Mouse (Mus musculus): ENCODE measurements at regions not wholly inside any gene's neighbourhood (a gene's known extent, or its start where the extent isn't known, plus 50 kb on each side); places are given as distances from the start of the nearest gene placed in this dataset.
"Not testable (repeated sequence)": the region's sequence is repeated elsewhere in the genome, so short reads cannot be mapped to it uniquely, and the experiment has no call there.

GRCm38 (mm10) chr6:101890655-101891054 lies 513.0 kb upstream of the Pdzrn3 start:
- no peak for ATAC-seq (replicated peaks; ENCODE audit: poor library complexity, severe bottlenecking)

- no peak for ATAC-seq (replicated peaks; ENCODE audit: poor library complexity, severe bottlenecking)
These were observed 505.2 kb upstream of the Pdzrn3 start for GRCm38 (mm10) chr6:101882938-101883337.

DNA sequence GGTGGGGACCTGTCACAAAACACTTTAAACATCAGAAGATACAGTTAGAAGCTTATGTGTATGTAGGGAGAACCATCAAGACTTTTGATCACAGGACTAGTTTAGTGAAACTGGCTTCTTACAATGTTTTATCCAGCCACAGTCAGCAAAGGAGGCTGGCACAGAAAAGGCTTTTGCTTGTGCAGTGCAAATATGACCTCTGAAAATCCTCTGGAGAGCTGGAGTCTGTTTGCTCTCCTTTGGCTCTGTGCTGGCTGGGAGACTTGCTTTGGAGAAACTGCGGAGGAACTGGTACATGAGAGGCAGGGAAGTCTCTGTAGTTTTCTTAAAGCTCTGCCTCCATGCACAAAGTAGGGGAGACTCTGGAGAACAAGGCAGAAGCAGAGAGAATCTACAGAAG lies 497.2 kb upstream of the Pdzrn3 start:
- no peak for ATAC-seq (replicated peaks; ENCODE audit: poor library complexity, severe bottlenecking)

DNA sequence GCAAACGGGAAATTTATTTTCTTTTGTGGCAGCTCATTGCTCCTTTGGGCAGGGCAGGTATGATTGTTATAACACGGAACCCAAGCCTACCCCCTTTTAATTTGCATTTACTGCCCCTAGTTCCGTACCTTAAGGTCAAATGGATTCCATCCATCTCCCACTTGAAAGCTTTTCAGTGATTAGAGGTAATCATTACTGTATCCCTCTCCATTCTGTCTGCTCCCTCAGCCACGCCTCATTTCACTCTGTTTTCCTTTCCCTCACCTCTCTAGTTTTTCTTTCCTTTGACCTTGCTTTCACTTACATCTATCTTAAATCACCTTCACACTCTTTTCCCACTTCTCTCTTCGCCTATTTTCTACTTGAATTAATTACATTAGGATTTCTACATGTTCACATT lies 481.2 kb upstream of the Pdzrn3 start:
- no peak for ATAC-seq (replicated peaks; ENCODE audit: poor library complexity, severe bottlenecking)

- no peak for ATAC-seq (replicated peaks; ENCODE audit: poor library complexity, severe bottlenecking)
These were observed 463.0 kb upstream of the Pdzrn3 start for GRCm38 (mm10) chr6:101840695-101841094.

GRCm38 (mm10) chr6:101837563-101837962 lies 459.9 kb upstream of the Pdzrn3 start:
- ATAC-seq (replicated peaks; ENCODE audit: poor library complexity, severe bottlenecking) = no peak

GRCm38 (mm10) chr6:101793986-101794385 lies 416.3 kb upstream of the Pdzrn3 start:
- no peak for ATAC-seq (replicated peaks; ENCODE audit: poor library complexity, severe bottlenecking)

- no peak for ATAC-seq (replicated peaks; ENCODE audit: poor library complexity, severe bottlenecking)
These were observed 400.2 kb upstream of the Pdzrn3 start for GRCm38 (mm10) chr6:101777864-101778263.

GRCm38 (mm10) chr6:101773151-101773550 lies 395.5 kb upstream of the Pdzrn3 start:
- ATAC-seq (replicated peaks; ENCODE audit: poor library complexity, severe bottlenecking) = no peak

DNA sequence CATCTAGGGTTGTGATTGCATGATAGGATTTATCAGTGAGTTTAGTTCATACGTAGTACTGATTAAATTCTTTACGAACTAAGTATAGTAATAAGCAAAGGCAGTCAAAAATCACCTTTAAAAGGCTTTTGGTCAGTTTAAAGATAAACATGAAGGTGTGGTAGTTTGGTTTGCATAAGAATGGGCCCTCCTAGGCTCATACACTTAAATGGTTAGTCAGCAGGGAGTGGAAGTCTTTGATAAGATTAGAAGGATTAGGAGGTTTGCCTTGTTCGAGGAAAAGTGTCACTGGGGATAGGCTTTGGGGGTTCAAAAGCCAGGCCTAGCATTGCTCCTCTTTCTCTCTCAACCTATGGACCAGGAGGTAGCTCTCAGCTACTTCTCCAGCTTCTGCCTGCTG lies 357.4 kb upstream of the Pdzrn3 start:
- ATAC-seq (replicated peaks; ENCODE audit: poor library complexity, severe bottlenecking) = no peak

DNA sequence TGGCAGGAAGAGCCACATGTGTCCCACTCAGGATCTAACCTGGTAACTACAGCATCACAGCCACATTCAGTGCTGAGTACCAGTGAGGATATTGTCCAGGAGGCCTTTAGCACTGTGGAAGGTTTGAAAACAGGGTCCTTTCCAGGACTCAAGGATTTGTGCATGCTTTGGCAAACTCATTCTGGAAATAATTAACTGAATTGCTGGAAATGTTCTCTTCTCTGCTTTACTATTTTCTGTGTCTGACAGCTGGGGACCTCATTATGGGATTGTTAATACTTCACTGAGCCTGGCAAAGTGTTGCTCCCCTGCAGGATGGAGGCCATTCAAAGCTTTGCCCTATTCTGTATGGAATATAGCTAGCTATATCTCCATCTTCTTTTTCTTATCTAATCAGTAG lies 342.8 kb upstream of the Pdzrn3 start:
- ATAC-seq (replicated peaks; ENCODE audit: poor library complexity, severe bottlenecking) = no peak

- ATAC-seq (replicated peaks; ENCODE audit: poor library complexity, severe bottlenecking) = no peak
These were observed 312.0 kb upstream of the Pdzrn3 start for GRCm38 (mm10) chr6:101689684-101690083.

DNA sequence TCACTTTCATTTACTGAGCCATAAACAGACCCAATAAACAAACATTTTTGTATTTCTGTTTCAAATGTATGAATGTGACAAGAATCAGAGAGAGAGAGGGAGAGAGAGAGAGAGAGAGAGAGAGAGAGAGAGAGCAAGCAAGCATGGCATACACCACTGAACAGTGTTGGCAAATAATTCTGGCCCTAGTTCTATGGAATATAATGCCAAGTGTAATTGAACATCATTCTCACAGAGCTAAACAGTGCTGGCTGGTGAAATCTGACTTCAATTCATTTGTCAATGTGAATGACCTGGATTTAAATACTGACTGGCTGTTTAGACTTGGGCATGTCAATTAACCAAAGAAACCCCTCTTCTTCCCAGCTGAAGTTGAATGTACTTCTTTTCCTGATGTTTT lies 308.9 kb upstream of the Pdzrn3 start:
- ATAC-seq (replicated peaks; ENCODE audit: poor library complexity, severe bottlenecking) = no peak

- no peak for ATAC-seq (replicated peaks; ENCODE audit: poor library complexity, severe bottlenecking)
These were observed 308.0 kb upstream of the Pdzrn3 start for GRCm38 (mm10) chr6:101685734-101686133.

GRCm38 (mm10) chr6:101684390-101684789 lies 306.7 kb upstream of the Pdzrn3 start:
- ATAC-seq (replicated peaks; ENCODE audit: poor library complexity, severe bottlenecking) = no peak

GRCm38 (mm10) chr6:101674846-101675245 lies 297.1 kb upstream of the Pdzrn3 start:
- no peak for ATAC-seq (replicated peaks; ENCODE audit: poor library complexity, severe bottlenecking)

- ATAC-seq (replicated peaks; ENCODE audit: poor library complexity, severe bottlenecking) = no peak
These were observed 293.1 kb upstream of the Pdzrn3 start for GRCm38 (mm10) chr6:101670770-101671169.

DNA sequence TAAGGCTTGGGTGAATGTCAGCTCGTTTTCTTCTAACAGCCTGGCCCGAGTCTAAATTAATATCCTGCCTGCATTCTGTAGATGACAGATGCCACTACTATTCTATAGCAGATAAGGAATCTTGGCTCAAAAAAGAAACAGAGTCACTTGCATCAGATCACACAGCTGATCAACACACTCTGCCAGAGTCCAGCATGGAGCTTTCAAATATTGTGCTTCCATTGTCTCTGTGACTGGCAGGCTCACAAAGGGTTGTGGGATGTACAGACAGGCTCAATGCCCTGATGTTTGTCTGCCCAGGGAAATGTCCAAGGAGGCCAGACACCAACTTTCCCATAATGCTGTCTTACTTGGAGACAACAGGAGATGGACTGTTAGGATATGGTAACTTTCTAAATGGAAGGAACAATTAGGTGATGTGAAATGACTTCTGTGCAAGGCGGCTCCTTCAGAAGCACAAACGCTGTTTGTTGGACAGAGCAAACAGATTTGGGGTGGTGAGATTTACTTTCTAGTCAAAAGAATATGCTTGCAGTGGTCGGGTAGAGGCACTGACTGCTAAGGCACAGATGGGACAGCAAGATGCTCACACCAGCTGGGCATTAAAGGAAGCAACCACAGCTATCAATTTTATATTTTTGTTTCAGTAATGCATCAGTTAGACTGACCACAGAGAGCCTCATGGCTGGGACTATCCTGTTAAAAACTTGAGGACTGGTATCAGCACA lies 291.6 kb upstream of the Pdzrn3 start:
- ATAC-seq (replicated peaks; ENCODE audit: poor library complexity, severe bottlenecking) = no peak

- no peak for ATAC-seq (replicated peaks; ENCODE audit: poor library complexity, severe bottlenecking)
These were observed 276.7 kb upstream of the Pdzrn3 start for GRCm38 (mm10) chr6:101654351-101654750.

- ATAC-seq (replicated peaks; ENCODE audit: poor library complexity, severe bottlenecking) = not testable (repeated sequence)
These were observed 272.7 kb upstream of the Pdzrn3 start for GRCm38 (mm10) chr6:101650348-101650747.

DNA sequence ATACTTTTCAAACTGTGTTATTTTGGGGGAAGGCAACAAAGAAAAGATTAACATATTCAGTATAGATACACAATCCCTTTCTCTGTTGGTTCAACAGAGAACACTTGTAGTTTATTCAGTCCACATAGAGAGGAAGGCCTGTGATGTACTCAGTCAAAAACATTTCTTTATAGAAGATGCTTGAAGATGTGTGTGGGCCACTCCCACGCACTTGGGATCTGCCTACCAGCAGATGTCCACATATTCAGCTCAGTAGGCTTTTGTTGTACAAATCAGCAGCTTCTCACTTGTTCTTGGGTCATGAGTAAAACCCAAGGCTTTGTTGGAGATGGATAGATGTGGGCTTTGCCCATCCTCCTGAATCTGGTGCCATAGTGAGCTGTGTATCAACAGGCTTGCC lies 239.6 kb upstream of the Pdzrn3 start:
- no peak for ATAC-seq (replicated peaks; ENCODE audit: poor library complexity, severe bottlenecking)

- ATAC-seq (replicated peaks; ENCODE audit: poor library complexity, severe bottlenecking) = no peak
These were observed 239.1 kb upstream of the Pdzrn3 start for GRCm38 (mm10) chr6:101616776-101617175.

DNA sequence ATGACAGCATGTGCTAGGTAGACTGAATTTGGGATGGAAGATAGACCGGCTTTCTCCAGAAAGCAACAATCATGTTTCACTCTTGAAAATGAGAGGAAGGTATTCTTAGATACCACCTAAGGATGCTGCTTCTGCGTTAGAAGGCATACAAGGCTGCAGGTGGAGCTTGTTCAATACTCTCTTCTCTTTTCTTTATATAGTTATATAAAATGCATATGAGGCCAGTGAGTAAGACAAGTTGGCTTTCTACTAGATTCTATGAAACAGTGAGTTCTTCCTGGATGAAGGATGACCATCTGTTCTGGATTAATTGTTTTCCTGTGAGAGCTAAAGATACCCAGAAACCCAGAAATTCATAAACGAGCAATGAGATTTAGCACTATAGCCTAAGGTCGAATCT lies 231.3 kb upstream of the Pdzrn3 start:
- no peak for ATAC-seq (replicated peaks; ENCODE audit: poor library complexity, severe bottlenecking)

Data from granulocyte monocyte progenitor cell, adult 5-6 weeks (primary cell).